Mouse (Mus musculus) midbrain, embryonic 16.5 days (tissue): ENCODE data around the gene Sorcs1. TPM values are rescaled to one million over a fixed set of nuclear protein-coding genes. Genes with fewer than 3 reads are reported as not detected.

ENCODE experiments used
- ATAC-seq: fragments of 200-750 bp; cut with Nextera tagmentation; 2 replicates; pipeline ENCODE4 v1.8.0; 2017; ENCODE audit warnings: moderate TSS enrichment
- H3K27ac ChIP-seq: fragments of 300-500 bp; sonication (generic); 2 replicates; pipeline ENCODE4 v1.5.1; 2014; ENCODE audit warnings: mild to moderate bottlenecking, low read length, mixed read lengths
- H3K27me3 ChIP-seq: fragments of 300-500 bp; sonication (generic); 2 replicates; pipeline ENCODE4 v1.6.1; 2014; ENCODE audit warnings: low read depth, low read length, mixed read lengths; ENCODE audit not compliant: control insufficient read depth, insufficient read depth
- H3K36me3 ChIP-seq: fragments of 300-500 bp; sonication (generic); 2 replicates; pipeline ENCODE4 v1.6.1; 2014; ENCODE audit warnings: mild to moderate bottlenecking, low read length, moderate library complexity, mixed read lengths; ENCODE audit not compliant: control insufficient read depth, insufficient read depth
- H3K4me1 ChIP-seq: fragments of 300-500 bp; sonication (generic); 2 replicates; pipeline ENCODE4 v1.6.1; 2014; ENCODE audit warnings: mild to moderate bottlenecking, low read length, mixed read lengths; ENCODE audit not compliant: control insufficient read depth, insufficient read depth
- H3K4me2 ChIP-seq: fragments of 300-500 bp; sonication (generic); 2 replicates; pipeline ENCODE4 v1.6.1; 2014; ENCODE audit warnings: mild to moderate bottlenecking, low read length, mixed read lengths
- H3K4me3 ChIP-seq: fragments of 300-500 bp; sonication (generic); 2 replicates; pipeline ENCODE4 v1.5.1; 2014; ENCODE audit warnings: low read depth, mild to moderate bottlenecking, low read length, moderate library complexity, mixed read lengths
- H3K9ac ChIP-seq: fragments of 300-500 bp; sonication (generic); 2 replicates; pipeline ENCODE4 v1.6.1; 2014; ENCODE audit warnings: low read depth, low read length, mixed read lengths
- H3K9me3 ChIP-seq: fragments of 300-500 bp; sonication (generic); replicated peaks from 2 replicates; pipeline ENCODE4 v1.6.1; 2014; ENCODE audit warnings: mild to moderate bottlenecking, low read length, mixed read lengths; ENCODE audit not compliant: control insufficient read depth, poor library complexity, severe bottlenecking
- WGBS: fragments of 180-500 bp; shearing (Covaris S2); extraction: QIAGEN DNeasy Blood & Tissue Kit; methylation state at CpG from one replicate; pipeline ENCODE4 v1.1.7; 2014; 5-methylcytosine and 5-hydroxymethylcytosine counted together
- microRNA-seq: library from miRNA; unstranded; fragments of <30 nt; microRNA quantifications from one replicate; pipeline ENCODE4, GENCODE M21; 2017
- polyA plus RNA-seq: library from polyadenylated mRNA; unstranded; fragments of >200 nt; fragmentation: Nextera tagmentation; extraction: Ambion mirVana; gene quantifications from 2 replicates; pipeline ENCODE4 v1.2.1, GENCODE M21; 2015

The Sorcs1 gene
- polyA plus RNA-seq, 1 experiment from 2014 or later: 17.8 TPM

DNA sequence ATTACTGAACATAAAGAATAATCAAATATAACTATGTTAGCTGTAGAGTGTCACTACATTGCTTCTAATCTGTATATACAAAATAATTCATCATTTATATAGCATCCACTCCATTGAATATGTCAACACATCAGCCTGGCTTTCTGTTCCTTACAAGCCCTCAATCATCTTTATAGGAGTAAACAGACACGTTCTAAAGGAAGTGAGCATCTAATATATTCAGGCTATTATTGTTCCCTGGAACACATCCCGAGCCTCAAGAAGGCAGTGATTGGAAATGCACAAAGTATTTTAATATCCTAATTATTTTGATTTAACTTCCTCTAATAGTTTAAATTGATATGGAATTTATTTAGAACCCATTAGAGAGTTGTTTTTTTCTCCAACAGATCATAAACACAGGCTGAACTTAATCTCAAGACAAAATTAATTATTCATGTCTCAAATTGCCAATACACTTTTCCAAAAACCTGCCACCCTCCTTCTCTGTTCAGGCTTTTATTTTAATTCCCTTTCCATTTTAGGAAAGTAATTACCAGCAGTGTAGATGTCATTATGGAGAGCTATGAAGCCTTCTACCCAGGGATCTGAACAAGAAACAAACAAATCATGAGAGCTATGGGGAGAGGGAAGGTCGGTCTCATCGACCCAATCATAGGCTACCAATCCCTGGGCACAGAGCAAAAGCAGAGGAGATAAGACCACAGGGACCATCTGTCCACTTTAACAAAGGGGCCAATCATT lies 572.4 kb downstream of the Sorcs1 start:
- Histone ChIP-seq H3K27me3 (no peaks in the 10 kb centered on the region), H3K4me2 (no peak overlapping the region), H3K36me3 (no peaks in the 10 kb centered on the region), H3K4me3 (no peak overlapping the region), H3K9ac (no peak overlapping the region), H3K9me3 (no peaks in the 10 kb centered on the region), H3K27ac (no peak overlapping the region), H3K4me1 (no peaks in the 10 kb centered on the region)
- 48% methylated on average over 4 of the region's 4 CpGs for WGBS
- no peak for ATAC-seq

Small RNA genes within 50 kb of the gene (microRNA-seq; reads per million reads assigned to microRNA genes)
- not detected for gene Gm27749
